Mouse (Mus musculus) urinary bladder, adult 2 months (tissue): ENCODE measurements around the gene Ngb. TPM values are rescaled to one million over a fixed set of nuclear protein-coding genes. Genes with fewer than 3 reads are reported as not detected.

ENCODE experiments used
- DNase-seq: peaks from one replicate; pipeline ENCODE4 v3.0.0; 2022; ENCODE audit warnings: low spot score
- polyA plus RNA-seq: library from polyadenylated mRNA; depleted of rRNA; stranded (reverse); fragments of >200 nt; gene quantifications from 2 replicates; pipeline ENCODE4 v1.2.3, GENCODE M21; 2012; rRNA removed

Gene Ngb
- polyA plus RNA-seq, 1 experiment = 62.6 TPM

- no peak for DNase-seq
These were observed 10.4 kb downstream of the Ngb start for GRCm38 (mm10) chr12:87091916-87092315.

GRCm38 (mm10) chr12:87089701-87090100 is 12.6 kb downstream of the Ngb start:
- no peak for DNase-seq

GRCm38 (mm10) chr12:87089255-87089654 is 13.1 kb downstream of the Ngb start:
- DNase-seq = no peak

GRCm38 (mm10) chr12:87088331-87088730 is 14.0 kb downstream of the Ngb start:
- no peak for DNase-seq

GRCm38 (mm10) chr12:87087236-87087635 is 15.1 kb downstream of the Ngb start:
- DNase-seq = no peak

- no peak for DNase-seq
These were observed 19.5 kb downstream of the Ngb start for GRCm38 (mm10) chr12:87082797-87083196.

GRCm38 (mm10) chr12:87076610-87077009 is 25.7 kb downstream of the Ngb start:
- DNase-seq = no peak

GRCm38 (mm10) chr12:87070520-87070919 is 31.8 kb downstream of the Ngb start:
- DNase-seq = no peak

GRCm38 (mm10) chr12:87066429-87066828 is 35.9 kb downstream of the Ngb start:
- DNase-seq = no peak

GRCm38 (mm10) chr12:87065446-87065845 is 36.9 kb downstream of the Ngb start:
- no peak for DNase-seq

- DNase-seq = no peak
These were observed 45.3 kb downstream of the Ngb start for GRCm38 (mm10) chr12:87057066-87057465.

GRCm38 (mm10) chr12:87054873-87055272 is 47.5 kb downstream of the Ngb start:
- no peak for DNase-seq

GRCm38 (mm10) chr12:87052661-87053321 is 49.5 kb downstream of the Ngb start:
- DNase-seq = peak; percentile 64

- no peak for DNase-seq
These were observed 54.8 kb downstream of the Ngb start for GRCm38 (mm10) chr12:87047536-87047935.

Other genes with a start within 250 kb of the Ngb start
- gene Irf2bpl, start 217.7 kb downstream of the Ngb start, polyA plus RNA-seq = 29.6 and 38.2 TPM in 2 replicates
- 46.4 and 52.3 TPM in 2 replicates for gene Cipc, start 155.5 kb downstream of the Ngb start, polyA plus RNA-seq
- gene Zdhhc22, start 112.1 kb downstream of the Ngb start, polyA plus RNA-seq = not detected in 2 replicates
- 0.13 and 0.19 TPM in 2 replicates for gene Tmem63c, start 81.2 kb downstream of the Ngb start, polyA plus RNA-seq
- gene Gstz1, start 44.6 kb upstream of the Ngb start, polyA plus RNA-seq = 70.0 and 90.4 TPM in 2 replicates
- gene Pomt2, start 45.4 kb upstream of the Ngb start, polyA plus RNA-seq = 13.6 and 13.9 TPM in 2 replicates
- 0.43 and 0.56 TPM in 2 replicates for gene Samd15, start 97.2 kb upstream of the Ngb start, polyA plus RNA-seq
- gene Tmed8, start 97.9 kb upstream of the Ngb start, polyA plus RNA-seq = 8.8 and 10.2 TPM in 2 replicates
- 0.68 and 0.73 TPM in 2 replicates for gene Noxred1, start 136.2 kb upstream of the Ngb start, polyA plus RNA-seq
- gene Vipas39, start 163.7 kb upstream of the Ngb start, polyA plus RNA-seq = 37.7 and 39.7 TPM in 2 replicates
- gene Ahsa1, start 163.9 kb upstream of the Ngb start, polyA plus RNA-seq = 165 and 175 TPM in 2 replicates
- gene Ism2, start 197.2 kb upstream of the Ngb start, polyA plus RNA-seq = 0.26 and 0.44 TPM in 2 replicates